Mouse (Mus musculus): ENCODE data around the gene Peg3.
"Not testable (repeated sequence)": the region's sequence is repeated elsewhere in the genome, so short reads cannot be mapped to it uniquely, and the experiment has no call there.

Gene Peg3

DNA sequence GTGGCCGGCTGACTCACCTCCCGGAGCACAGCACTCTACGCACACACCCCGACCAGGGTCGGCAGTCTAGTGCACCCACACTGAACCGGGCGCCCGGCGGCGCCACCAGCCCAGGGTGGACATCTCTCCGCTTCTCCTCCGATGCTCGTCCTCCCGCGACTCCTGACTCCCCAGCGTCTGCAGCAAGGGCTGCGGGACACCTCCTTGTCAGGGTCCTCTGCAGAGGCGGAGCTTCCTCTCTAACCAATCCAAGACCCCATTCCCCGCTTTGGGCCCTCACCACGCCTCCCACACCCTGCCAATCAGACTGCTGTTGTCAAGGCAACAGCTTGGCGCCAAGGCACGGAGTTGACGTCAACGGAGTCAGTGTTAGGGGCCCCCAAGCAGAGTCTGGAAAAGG, at the start of gene Peg3, which contains the start of gene Usp29:
Gene Peg3 (minus strand): TSS at position 191 of the 400 bp plus-strand sequence.
Gene Usp29 (plus strand): TSS at position 338 of the 400 bp plus-strand sequence.
- DNase-seq (ENCODE audit: low spot score in 2 of 2), result peak; percentile 57 to 74

DNA sequence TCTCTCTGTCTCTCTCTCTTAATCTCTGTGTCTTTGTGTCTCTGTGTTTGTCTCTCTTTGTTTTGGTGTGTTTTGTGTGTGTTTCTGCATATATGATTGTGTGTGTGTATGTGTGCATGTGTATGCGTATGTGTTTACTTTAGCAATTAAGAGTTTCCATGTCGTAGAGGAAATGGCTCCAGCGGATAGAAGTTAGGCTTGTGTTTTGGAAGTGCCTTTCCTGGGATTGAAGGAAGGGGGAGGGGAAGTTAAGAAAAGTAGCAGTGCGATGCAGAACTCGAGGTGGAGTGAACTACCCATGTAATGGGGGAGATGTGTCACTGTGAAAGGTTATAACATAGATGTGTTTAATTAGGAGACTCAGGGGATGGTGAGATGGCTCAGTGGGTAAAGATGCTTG, 48.9 kb upstream of the Peg3 start:
- DNase-seq (ENCODE audit: low spot score in 2 of 2), result no peak

- DNase-seq (ENCODE audit: low spot score in 2 of 2), result no peak
These were observed 47.5 kb upstream of the Peg3 start for GRCm38 (mm10) chr7:6777689-6778088.

DNA sequence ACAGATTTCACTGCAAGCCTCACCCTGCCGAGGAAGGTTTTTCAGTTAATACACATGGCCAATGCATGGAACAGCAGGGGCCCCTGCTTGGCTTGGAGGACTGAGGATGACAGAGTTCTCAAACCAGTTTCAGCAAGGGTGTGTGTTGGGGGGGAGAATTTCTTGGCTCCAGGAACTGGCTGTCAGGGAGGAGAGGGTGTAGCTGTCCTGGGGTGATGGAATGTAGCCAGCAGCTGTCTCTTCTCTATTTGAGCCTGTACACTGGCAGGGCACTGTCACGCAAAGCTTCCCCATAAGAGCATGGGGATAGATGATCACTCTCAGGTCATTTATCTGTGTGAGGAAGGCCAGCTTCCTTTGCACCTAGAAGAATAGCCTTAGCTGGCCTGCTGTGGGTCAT, 46.9 kb upstream of the Peg3 start:
- no peak for DNase-seq (ENCODE audit: low spot score in 2 of 2)

- peak; percentile 19 to 52 for DNase-seq (ENCODE audit: low spot score in 2 of 2)
These were observed 46.3 kb upstream of the Peg3 start for GRCm38 (mm10) chr7:6776314-6777059.

- not testable (repeated sequence) for DNase-seq (ENCODE audit: low spot score in 2 of 2)
These were observed 43.7 kb upstream of the Peg3 start for GRCm38 (mm10) chr7:6773865-6774413.

- DNase-seq (ENCODE audit: low spot score in 2 of 2), result no peak
These were observed 40.1 kb upstream of the Peg3 start for GRCm38 (mm10) chr7:6770286-6770685.

- no peak for DNase-seq (ENCODE audit: low spot score in 2 of 2)
These were observed 35.0 kb upstream of the Peg3 start for GRCm38 (mm10) chr7:6765240-6765639.

DNA sequence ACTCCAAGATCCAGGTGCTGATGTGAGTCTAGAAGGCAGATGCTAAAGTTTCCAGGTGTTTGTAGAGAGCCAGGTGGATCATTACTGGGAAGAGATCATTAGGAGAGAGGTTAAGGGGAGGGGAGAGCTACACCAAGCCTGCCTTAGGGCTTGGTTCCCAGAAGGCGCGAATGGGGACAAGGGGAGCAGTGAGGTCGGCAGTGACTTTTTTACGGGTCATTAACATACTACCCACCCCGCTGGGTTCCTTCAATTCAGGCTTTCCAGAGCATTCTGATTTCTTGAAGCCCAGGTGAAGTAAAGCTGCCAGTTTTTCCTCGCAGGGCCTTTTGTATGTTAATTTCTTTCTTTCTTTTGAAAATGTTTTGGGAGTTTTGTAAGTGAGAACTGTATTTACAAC, 29.9 kb upstream of the Peg3 start:
- no peak for DNase-seq (ENCODE audit: low spot score in 2 of 2)

DNA sequence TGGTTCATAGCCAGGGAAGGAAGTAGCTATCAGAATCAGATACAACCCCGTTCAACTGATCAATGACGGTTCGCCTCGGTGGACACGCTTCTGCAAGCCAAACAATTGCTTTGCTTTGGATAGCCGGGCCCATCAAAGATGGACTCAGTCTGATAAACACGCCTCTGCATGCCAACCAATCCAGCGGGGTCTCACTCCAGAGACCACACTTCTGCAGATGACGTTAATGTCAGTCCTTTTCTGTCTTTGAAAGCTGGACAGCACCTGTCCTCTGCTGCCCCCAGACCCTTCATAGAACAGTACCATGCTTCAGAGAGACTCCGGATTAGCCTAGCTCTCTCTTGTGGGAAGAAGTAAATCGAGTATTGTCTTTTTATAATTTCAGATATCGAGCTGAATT, 29.5 kb upstream of the Peg3 start:
- DNase-seq (ENCODE audit: low spot score in 2 of 2), result no peak

DNA sequence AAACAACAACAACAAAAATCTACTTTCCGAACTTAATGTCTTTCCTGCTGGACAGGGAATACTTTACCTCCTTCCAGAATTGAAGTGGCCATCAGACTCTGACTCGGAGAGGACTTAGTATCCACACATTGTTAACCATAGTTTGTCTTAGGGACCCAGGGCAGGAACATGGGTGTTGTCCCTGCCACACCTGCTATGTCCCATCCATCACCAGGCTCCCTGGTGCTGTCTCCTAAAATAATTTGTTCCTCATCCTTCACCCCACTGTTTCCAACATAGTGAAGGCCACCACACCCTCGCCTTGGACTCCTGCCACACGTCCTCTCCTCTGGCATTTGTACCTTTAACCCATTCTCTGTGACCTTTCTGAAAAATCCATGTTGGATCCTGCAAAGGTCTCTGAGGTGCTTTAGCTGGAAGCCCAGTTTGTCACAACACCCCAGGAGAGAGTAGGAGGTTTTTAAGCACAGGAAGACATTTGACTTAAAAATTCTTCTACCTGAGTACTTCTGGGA, 26.6 kb upstream of the Peg3 start:
- no peak for DNase-seq (ENCODE audit: low spot score in 2 of 2)

DNA sequence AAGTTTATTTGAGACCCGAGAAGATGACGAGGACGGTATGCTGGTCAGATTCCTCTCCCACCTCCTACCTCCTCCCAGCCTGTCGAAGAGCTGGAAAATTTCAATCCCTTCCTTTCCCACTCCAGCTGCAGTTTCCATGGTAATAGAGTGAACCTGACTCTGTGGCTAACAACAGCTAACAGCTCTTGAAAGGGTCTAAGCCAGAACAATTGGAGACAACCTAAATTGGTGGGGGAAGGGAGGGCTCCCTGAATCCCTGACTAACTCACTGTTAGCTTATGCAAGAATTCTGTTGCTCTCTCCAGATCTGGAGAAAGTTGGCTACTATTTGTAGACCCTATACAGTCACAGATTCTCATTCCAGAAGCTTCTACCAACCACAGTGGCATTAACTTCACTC, 23.2 kb upstream of the Peg3 start:
- no peak for DNase-seq (ENCODE audit: low spot score in 2 of 2)

GRCm38 (mm10) chr7:6749196-6749595, 19.0 kb upstream of the Peg3 start:
- DNase-seq (ENCODE audit: low spot score in 2 of 2), result no peak

GRCm38 (mm10) chr7:6744281-6744904, 14.2 kb upstream of the Peg3 start:
- no peak for DNase-seq (ENCODE audit: low spot score in 2 of 2)

GRCm38 (mm10) chr7:6736060-6736459, 5.8 kb upstream of the Peg3 start:
- DNase-seq (ENCODE audit: low spot score in 2 of 2), result no peak

GRCm38 (mm10) chr7:6731930-6732329, 1.7 kb upstream of the Peg3 start:
- no peak for DNase-seq (ENCODE audit: low spot score in 2 of 2)

DNA sequence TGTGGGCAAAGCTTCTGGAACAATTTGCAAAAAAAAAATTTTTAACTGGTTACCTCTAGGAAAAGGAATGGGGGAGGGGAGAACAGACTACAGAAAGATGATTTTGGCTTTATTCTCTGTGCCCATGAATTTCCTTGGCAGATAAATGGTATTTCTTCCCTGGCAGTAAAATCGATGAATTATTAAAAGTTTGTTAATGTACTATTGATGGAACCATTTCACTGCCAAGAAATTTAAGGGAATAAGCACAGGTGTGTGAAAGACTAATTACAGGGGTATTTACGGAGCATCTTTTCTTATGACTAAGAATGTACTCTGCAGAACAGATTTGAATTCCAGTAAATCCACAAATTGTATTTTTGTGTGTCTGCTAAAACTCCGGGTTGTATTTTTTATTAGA, 1.1 kb upstream of the Peg3 start:
- no peak for DNase-seq (ENCODE audit: low spot score in 2 of 2)

DNA sequence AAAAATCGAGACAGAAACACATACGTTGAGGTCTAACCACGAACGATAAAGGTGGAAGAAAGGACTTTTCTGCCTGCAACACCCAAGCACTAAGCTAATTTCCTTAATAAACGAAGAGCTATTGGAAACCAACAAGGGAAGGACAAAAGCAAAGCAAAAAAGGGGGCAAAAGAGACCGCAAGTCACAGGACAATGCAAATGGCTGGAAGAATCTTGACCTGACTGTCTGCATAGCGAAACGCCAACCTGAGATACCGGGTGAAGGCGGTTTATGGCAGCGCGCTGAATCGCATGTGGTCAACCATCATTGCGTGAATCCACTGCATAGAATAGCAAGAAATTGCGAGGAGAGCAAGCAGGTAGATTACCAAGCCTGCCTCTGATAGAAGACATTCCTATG, 570 bp upstream of the Peg3 start:
- DNase-seq (ENCODE audit: low spot score in 2 of 2), result no peak

DNA sequence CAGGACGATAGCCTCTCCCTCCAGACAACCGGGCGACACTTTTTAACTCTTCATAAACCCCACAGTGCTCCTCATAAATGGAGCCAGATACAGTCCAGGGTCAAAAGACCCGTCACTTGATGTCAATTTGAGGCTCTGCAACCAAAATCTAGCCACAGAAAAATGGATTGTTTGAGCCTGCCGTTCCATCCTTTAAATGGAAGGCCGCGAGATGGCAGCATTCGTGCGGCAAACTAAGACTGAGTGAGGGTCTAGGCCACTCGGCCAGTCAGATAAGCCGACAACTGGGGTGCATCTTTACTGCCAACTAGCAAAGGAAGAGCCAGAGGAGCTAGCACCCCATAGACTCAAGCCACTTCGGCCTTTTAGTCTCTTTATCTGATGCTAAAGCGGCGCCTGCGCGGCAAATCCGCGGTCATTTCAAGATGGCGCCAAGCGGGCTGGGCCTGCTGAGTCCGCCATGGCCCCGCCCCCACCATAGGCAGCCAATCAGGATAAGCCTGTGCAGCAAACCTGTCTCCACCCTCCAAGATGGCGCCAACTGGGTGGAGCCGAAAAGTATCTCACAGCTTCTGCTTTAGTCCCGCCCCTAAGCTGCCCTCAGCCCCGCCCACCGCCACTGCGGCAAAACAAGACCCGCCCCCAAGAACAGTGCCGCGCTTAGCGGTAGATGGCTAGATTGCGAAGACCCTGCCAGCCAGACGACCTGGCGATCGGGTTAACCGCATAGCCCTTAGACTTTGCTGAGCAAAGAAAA, 992 bp downstream of the Peg3 start:
- DNase-seq (ENCODE audit: low spot score in 2 of 2), result peak; percentile 74 to 87

DNA sequence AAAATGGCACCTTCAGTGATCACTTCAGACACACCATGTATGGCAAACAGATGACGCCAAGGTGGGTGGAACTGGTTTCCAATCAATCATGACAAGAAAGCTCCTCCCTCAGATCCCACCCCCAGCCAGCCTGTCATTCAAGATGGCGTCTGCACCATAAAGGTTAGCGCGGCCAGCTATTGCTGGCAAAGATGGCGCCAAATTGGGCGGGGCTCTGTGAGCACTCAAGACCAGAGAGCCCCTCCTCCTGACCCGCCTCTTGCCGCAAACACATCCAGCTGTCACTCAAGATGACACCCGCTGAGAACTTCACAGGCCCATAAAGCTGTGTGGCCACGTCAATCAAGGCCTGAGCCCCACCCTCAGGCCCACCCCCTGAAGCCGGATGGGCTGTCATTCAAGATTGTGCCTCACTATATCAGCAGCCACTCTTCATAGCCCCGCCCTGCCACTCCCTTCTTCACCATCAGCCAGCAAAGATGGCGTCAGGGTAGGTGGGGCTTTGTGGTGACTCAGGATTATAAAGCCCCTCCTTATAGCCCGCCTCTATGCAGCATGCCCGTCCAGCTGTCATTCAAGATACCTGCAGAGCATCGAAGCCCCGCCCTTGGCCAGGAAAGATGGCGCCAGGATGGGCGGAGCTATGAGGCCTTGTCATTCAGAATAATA, 1.8 kb downstream of the Peg3 start:
- DNase-seq (ENCODE audit: low spot score in 2 of 2), result peak; percentile 64 to 78

DNA sequence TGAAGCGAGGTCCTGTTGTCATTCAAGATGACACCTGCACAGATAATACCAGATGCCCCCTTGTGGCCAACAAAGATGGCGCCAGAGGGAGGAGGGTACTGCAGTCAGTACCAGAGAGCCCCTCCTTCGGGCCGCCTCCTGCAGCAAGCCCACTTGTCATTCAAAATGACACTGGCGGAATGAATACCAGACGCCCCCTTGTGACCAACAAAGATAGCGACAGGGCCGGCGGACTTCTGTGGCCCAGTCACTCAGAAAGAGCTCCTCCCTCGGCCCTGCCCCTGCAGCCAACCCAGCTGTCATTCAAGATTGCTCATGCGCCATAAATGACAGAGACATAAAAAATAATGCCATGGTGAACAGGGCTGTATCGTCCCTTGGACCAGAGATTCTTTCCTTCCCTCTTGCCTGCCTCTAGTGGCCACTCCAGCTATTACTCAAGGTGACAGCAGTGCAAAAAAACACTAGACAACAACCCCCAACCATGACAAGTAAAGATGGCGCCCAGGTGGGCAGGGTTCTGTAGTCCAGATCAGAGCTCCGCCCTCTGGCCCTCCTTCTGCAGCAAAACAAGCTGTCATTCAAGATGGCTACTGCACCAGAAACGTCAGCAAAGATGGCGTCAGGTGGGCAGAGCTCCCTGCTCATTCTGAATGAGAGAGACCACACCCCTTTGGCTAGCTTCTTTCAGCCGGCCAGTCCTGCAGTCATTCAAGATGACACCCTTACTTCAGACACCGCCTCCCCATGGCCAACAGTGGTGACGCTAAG, 2.7 kb downstream of the Peg3 start:
- DNase-seq (ENCODE audit: low spot score in 2 of 2), result peak; percentile 58 to 79
